Mouse (Mus musculus) hindlimb bud, embryonic 11.5 days (tissue): Measurements from ENCODE around the gene Neurl2.

Source experiments
- DNase-seq: peaks from one replicate; pipeline ENCODE4 v3.0.0-alpha.2; 2012; ENCODE audit warnings: low read depth, low spot score; ENCODE audit errors: extremely low spot score

The Neurl2 gene

GRCm38 (mm10) chr2:164787032-164787431 lies 46.2 kb downstream of the Neurl2 start:
- DNase-seq: no peak

- DNase-seq: no peak
These were observed 46.8 kb downstream of the Neurl2 start for GRCm38 (mm10) chr2:164786388-164786885.

GRCm38 (mm10) chr2:164785481-164786387 lies 47.5 kb downstream of the Neurl2 start, which contains the start of gene Snx21:
TSS of gene Snx21 (plus strand) at chr2:164785823.
- DNase-seq: no peak

GRCm38 (mm10) chr2:164784869-164785420 lies 48.3 kb downstream of the Neurl2 start:
- no peak for DNase-seq

DNA sequence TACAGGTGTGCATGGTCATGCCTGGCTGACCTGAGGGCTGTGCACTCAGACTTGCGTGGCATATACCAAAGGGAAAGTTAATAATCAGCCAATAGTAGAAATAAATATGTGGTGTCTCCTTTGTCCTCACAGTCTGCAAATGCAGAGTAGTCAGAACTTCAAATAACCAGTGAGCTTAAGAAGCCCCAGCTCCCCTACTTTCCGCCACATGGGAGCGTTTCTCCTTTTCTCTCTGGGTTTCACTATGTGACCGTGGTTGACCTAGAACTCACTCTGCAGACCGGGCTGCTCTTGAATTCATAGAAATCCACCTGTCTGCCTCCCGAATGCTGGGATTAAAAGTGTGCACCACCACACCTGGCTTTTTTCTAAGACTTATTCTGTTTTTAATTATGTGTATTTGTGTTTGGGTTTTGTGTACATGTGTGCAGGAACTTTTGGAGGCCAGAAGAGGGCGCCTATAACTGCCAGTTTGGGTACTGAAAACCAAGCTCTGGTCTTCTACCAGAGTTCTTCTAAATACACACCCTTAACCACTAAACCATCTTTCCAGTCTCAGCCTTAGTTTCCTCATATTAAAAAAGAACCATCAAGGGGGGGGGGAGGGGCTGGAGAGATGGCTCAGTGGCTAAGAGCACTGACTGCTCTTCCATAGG lies 49.2 kb downstream of the Neurl2 start:
- DNase-seq: no peak

- no peak for DNase-seq
These were observed 51.4 kb downstream of the Neurl2 start for GRCm38 (mm10) chr2:164781876-164782275.
